Mouse (Mus musculus) heart, embryonic 15.5 days (tissue): ENCODE results near the gene Armc10. TPM values are rescaled to one million over a fixed set of nuclear protein-coding genes. Genes with fewer than 3 reads are reported as not detected.
"Not testable (repeated sequence)": the region's sequence is repeated elsewhere in the genome, so short reads cannot be mapped to it uniquely, and the experiment has no call there.

ENCODE experiments used
- ATAC-seq: fragments of 200-750 bp; cut with Nextera tagmentation; replicated peaks from 2 replicates; pipeline ENCODE4 v1.8.0; 2017; ENCODE audit warnings: low read depth, moderate TSS enrichment; ENCODE audit not compliant: insufficient number of reproducible peaks, insufficient read depth, low FRiP score
- H3K27ac ChIP-seq: fragments of 300-500 bp; sonication (generic); 2 replicates; pipeline ENCODE4 v1.5.1; 2015; ENCODE audit warnings: mild to moderate bottlenecking, inconsistent platforms
- H3K27me3 ChIP-seq: fragments of 300-500 bp; sonication (generic); 2 replicates; pipeline ENCODE4 v1.6.1; 2015; ENCODE audit warnings: inconsistent platforms
- H3K36me3 ChIP-seq: fragments of 300-500 bp; sonication (generic); 2 replicates; pipeline ENCODE4 v1.6.1; 2015; ENCODE audit warnings: mild to moderate bottlenecking, inconsistent platforms
- H3K4me1 ChIP-seq: fragments of 300-500 bp; sonication (generic); replicated peaks from 2 replicates; pipeline ENCODE4 v1.6.1; 2015; ENCODE audit warnings: inconsistent platforms
- H3K4me2 ChIP-seq: fragments of 300-500 bp; sonication (generic); 2 replicates; pipeline ENCODE4 v1.6.1; 2015; ENCODE audit warnings: inconsistent platforms, mild to moderate bottlenecking, moderate library complexity
- H3K4me3 ChIP-seq: fragments of 300-500 bp; sonication (generic); 2 replicates; pipeline ENCODE4 v1.5.1; 2015; ENCODE audit warnings: mild to moderate bottlenecking, inconsistent platforms
- H3K9ac ChIP-seq: fragments of 300-500 bp; sonication (generic); 2 replicates; pipeline ENCODE4 v1.6.1; 2015; ENCODE audit warnings: mild to moderate bottlenecking, inconsistent platforms
- H3K9me3 ChIP-seq: fragments of 300-500 bp; sonication (generic); replicated peaks from 2 replicates; pipeline ENCODE4 v1.6.1; 2016; ENCODE audit warnings: inconsistent platforms
- WGBS: fragments of 180-500 bp; shearing (Covaris S2); methylation state at CpG from one replicate; pipeline ENCODE4 v1.1.7; 2015; ENCODE audit warnings: mixed read lengths; 5-methylcytosine and 5-hydroxymethylcytosine counted together
- polyA plus RNA-seq: library from polyadenylated mRNA; unstranded; fragments of >200 nt; fragmentation: Nextera tagmentation; extraction: Ambion mirVana; gene quantifications from 2 replicates; pipeline ENCODE4 v1.2.1, GENCODE M21; 2015

Gene Armc10
- polyA plus RNA-seq, 1 experiment from 2014 or later, result 17.3 TPM

GRCm38 (mm10) chr5:21708011-21708410, 62.4 kb downstream of the Armc10 start:
- not testable (repeated sequence) for H3K27me3 ChIP-seq
- 73% methylated on average over 8 of the region's 8 CpGs for WGBS

More at GRCm38 (mm10) chr5:21708011-21708410, 62.4 kb downstream of the Armc10 start:
- H3K4me2 ChIP-seq, H3K4me1 ChIP-seq, H3K9ac ChIP-seq, H3K4me3 ChIP-seq, H3K36me3 ChIP-seq, ATAC-seq, H3K27ac ChIP-seq, H3K9me3 ChIP-seq: not testable (repeated sequence)

Other genes with a start within 250 kb of the Armc10 start
- 1.8 and 3.0 TPM in 2 replicates for gene Ccdc146, start 221.1 kb upstream of the Armc10 start, polyA plus RNA-seq
- gene Fam185a, start 220.9 kb upstream of the Armc10 start, polyA plus RNA-seq, result 8.4 and 8.5 TPM in 2 replicates
- gene Lrrc17, start 102.3 kb upstream of the Armc10 start, polyA plus RNA-seq, result 23.9 and 35.3 TPM in 2 replicates
- 0.10 and 0.18 TPM in 2 replicates for gene Fbxl13, start 179 bp upstream of the Armc10 start, polyA plus RNA-seq
- 5.6 and 5.7 TPM in 2 replicates for gene Napepld, start 55.6 kb downstream of the Armc10 start, polyA plus RNA-seq
- gene Pmpcb, start 91.3 kb downstream of the Armc10 start, polyA plus RNA-seq, result 130 and 140 TPM in 2 replicates
- gene Dnajc2, start 139.4 kb downstream of the Armc10 start, polyA plus RNA-seq, result 43.1 and 44.5 TPM in 2 replicates
- gene Psmc2, start 139.5 kb downstream of the Armc10 start, polyA plus RNA-seq, result 128 and 134 TPM in 2 replicates
- not detected in 2 replicates for gene Slc26a5, start 219.8 kb downstream of the Armc10 start, polyA plus RNA-seq